Mouse (Mus musculus) retina, embryonic 14.5 days (tissue): ENCODE measurements around the gene F8.

Source experiments
- DNase-seq: peaks from one replicate; pipeline ENCODE4 v3.0.0-alpha.2; 2015; ENCODE audit warnings: low spot score

The F8 gene

GRCm38 (mm10) chrX:75138182-75138581, 244.2 kb downstream of the F8 start:
- no peak for DNase-seq

GRCm38 (mm10) chrX:75137729-75138128, 244.7 kb downstream of the F8 start:
- DNase-seq, result no peak

- DNase-seq, result no peak
These were observed 245.5 kb downstream of the F8 start for GRCm38 (mm10) chrX:75136938-75137337.

- peak; percentile 81 for DNase-seq
These were observed 251.8 kb downstream of the F8 start, which contains the start of gene Mpp1 for GRCm38 (mm10) chrX:75130467-75131160. TSS of gene Mpp1 (minus strand) at chrX:75131016.

GRCm38 (mm10) chrX:75129474-75129873, 252.9 kb downstream of the F8 start:
- no peak for DNase-seq

- no peak for DNase-seq
These were observed 254.0 kb downstream of the F8 start for GRCm38 (mm10) chrX:75128333-75128980.

GRCm38 (mm10) chrX:75126893-75127292, 255.5 kb downstream of the F8 start:
- no peak for DNase-seq

GRCm38 (mm10) chrX:75125606-75126005, 256.8 kb downstream of the F8 start:
- no peak for DNase-seq
